Mouse (Mus musculus): Measurements from ENCODE around the gene Scyl1. TPM values are rescaled to one million over a fixed set of nuclear protein-coding genes. Genes with fewer than 3 reads are reported as not detected.

Gene Scyl1
- polyA plus RNA-seq, 1 experiment from 2014 or later = 48.8 TPM

GRCm38 (mm10) chr19:5726961-5727578, 44.1 kb downstream of the Scyl1 start:
- H3K4me1 ChIP-seq (replicated peaks; ENCODE audit: control insufficient read depth, insufficient read depth, low read length) = peaks cover 17% of the 10 kb centered on the region
- ATAC-seq = no peak
- peaks cover 8% of the 10 kb centered on the region; the same call in 1 of the 2 replicates for H3K36me3 ChIP-seq (ENCODE audit: control insufficient read depth, insufficient read depth)
- peak overlapping the region; percentile 51 for H3K27ac ChIP-seq (ENCODE audit: low read depth, low read length)
- peak overlapping the region; percentile 41; the same call in 1 of the 2 replicates for H3K9ac ChIP-seq (ENCODE audit: low read depth, low read length)
- peak overlapping the region; percentile 95 for H3K4me2 ChIP-seq (replicated peaks; ENCODE audit: low read depth)
- no peaks in the 10 kb centered on the region for H3K9me3 ChIP-seq (ENCODE audit: control insufficient read depth)
- 57% methylated on average over 15 of the region's 15 CpGs for WGBS
- H3K27me3 ChIP-seq (replicated peaks; ENCODE audit: control insufficient read depth, insufficient read depth, low read length) = no peaks in the 10 kb centered on the region
- TF ChIP-seq CTCF (IDR thresholded peaks at IDR 0.05; ENCODE audit: low read depth) = no peak
- peak overlapping the region; percentile 84 for H3K4me3 ChIP-seq (ENCODE audit: low read depth, low read length)

GRCm38 (mm10) chr19:5725767-5726515, 45.3 kb downstream of the Scyl1 start, which contains the start of gene Ehbp1l1:
Ehbp1l1 (minus strand) TSS chr19:5726317.
- Histone ChIP-seq H3K27me3 (replicated peaks; ENCODE audit: control insufficient read depth, insufficient read depth, low read length) (no peaks in the 10 kb centered on the region), H3K9me3 (ENCODE audit: control insufficient read depth) (no peaks in the 10 kb centered on the region), H3K4me3 (ENCODE audit: low read depth, low read length) (peak within 1 kb of the TSS; percentile 50), H3K4me2 (replicated peaks; ENCODE audit: low read depth) (peak within 1 kb of the TSS; percentile 95), H3K36me3 (ENCODE audit: control insufficient read depth, insufficient read depth) (peaks cover 19% of the 10 kb centered on the region), H3K27ac (ENCODE audit: low read depth, low read length) (peak within 1 kb of the TSS; percentile 84), H3K4me1 (replicated peaks; ENCODE audit: control insufficient read depth, insufficient read depth, low read length) (peaks cover 14% of the 10 kb centered on the region), H3K9ac (ENCODE audit: low read depth, low read length) (peak within 1 kb of the TSS; percentile 47)
- ATAC-seq = peak; percentile 31; the same call in 1 of the 2 replicates
- 0 out of 2 replicates have a peak, but pooled peaks have one; percentile 19 for TF ChIP-seq CTCF (IDR thresholded peaks at IDR 0.05; ENCODE audit: low read depth)
- WGBS = 7% methylated on average over 48 of the region's 49 CpGs

DNA sequence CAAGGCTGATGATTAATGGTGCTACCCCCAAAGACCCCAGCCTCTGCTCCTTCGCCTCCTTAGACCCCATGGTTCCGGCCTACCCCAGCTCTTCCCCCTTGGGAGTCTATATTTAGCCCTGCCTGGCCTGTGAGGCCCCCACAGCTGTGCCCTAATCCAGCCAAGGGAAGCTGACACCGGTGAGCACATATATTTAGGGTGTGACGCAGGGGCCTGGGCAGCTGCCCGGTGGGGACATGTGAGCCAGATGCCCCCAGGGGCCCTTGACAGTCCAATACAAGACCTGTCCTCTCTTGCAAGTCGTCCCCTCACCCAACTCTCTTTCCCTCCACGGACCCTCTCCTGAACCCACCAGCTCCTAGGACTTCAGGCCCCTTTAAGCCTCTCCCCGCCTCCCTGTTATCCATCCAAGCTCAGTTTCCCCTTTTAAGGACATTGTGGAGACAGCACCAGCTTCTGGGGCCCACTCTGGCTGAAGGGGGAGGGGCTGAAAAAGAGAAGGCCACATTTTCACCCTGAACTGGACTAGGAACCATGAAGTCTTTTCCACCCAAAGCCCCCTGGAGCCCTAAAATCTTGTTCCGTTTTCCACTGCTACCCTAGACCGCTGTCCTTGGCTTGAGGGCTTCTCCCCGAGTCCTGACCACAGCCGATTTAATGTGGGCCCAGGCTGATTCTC, 46.1 kb downstream of the Scyl1 start:
- peaks cover 27% of the 10 kb centered on the region for H3K36me3 ChIP-seq (ENCODE audit: control insufficient read depth, insufficient read depth)
- no peaks in the 10 kb centered on the region for H3K27me3 ChIP-seq (replicated peaks; ENCODE audit: control insufficient read depth, insufficient read depth, low read length)
- peak overlapping the region; percentile 50 for H3K4me3 ChIP-seq (ENCODE audit: low read depth, low read length)
- peak overlapping the region; percentile 84 for H3K27ac ChIP-seq (ENCODE audit: low read depth, low read length)
- WGBS = 50% methylated on average over 12 of the region's 12 CpGs
- H3K9me3 ChIP-seq (ENCODE audit: control insufficient read depth) = no peaks in the 10 kb centered on the region
- no peak for TF ChIP-seq CTCF (IDR thresholded peaks at IDR 0.05; ENCODE audit: low read depth)
- ATAC-seq = 0 out of 2 replicates have a peak, but pooled peaks have one; percentile 1
- peak overlapping the region; percentile 69 for H3K4me2 ChIP-seq (replicated peaks; ENCODE audit: low read depth)
- peaks cover 14% of the 10 kb centered on the region for H3K4me1 ChIP-seq (replicated peaks; ENCODE audit: control insufficient read depth, insufficient read depth, low read length)
- H3K9ac ChIP-seq (ENCODE audit: low read depth, low read length) = peak overlapping the region; percentile 47

- H3K27ac ChIP-seq (ENCODE audit: low read depth, low read length) = peak overlapping the region; percentile 84
- H3K9ac ChIP-seq (ENCODE audit: low read depth, low read length) = peak overlapping the region; percentile 47; the same call in 1 of the 2 replicates
- peaks cover 33% of the 10 kb centered on the region for H3K36me3 ChIP-seq (ENCODE audit: control insufficient read depth, insufficient read depth)
- H3K27me3 ChIP-seq (replicated peaks; ENCODE audit: control insufficient read depth, insufficient read depth, low read length) = no peaks in the 10 kb centered on the region
- peaks cover 14% of the 10 kb centered on the region for H3K4me1 ChIP-seq (replicated peaks; ENCODE audit: control insufficient read depth, insufficient read depth, low read length)
- no peak for TF ChIP-seq CTCF (IDR thresholded peaks at IDR 0.05; ENCODE audit: low read depth)
- H3K4me3 ChIP-seq (ENCODE audit: low read depth, low read length) = peak overlapping the region; percentile 50
- 18% methylated on average over 7 of the region's 7 CpGs for WGBS
- ATAC-seq = peak; percentile 77
- H3K4me2 ChIP-seq (replicated peaks; ENCODE audit: low read depth) = peak overlapping the region; percentile 69
- H3K9me3 ChIP-seq (ENCODE audit: control insufficient read depth) = no peaks in the 10 kb centered on the region
Observed at GRCm38 (mm10) chr19:5724549-5724941, 46.7 kb downstream of the Scyl1 start.

GRCm38 (mm10) chr19:5723934-5724548, 47.2 kb downstream of the Scyl1 start:
- peak overlapping the region; percentile 84 for H3K27ac ChIP-seq (ENCODE audit: low read depth, low read length)
- ATAC-seq = peak; percentile 4
- 35% methylated on average over 4 of the region's 4 CpGs for WGBS

More at GRCm38 (mm10) chr19:5723934-5724548, 47.2 kb downstream of the Scyl1 start:
- Histone ChIP-seq H3K36me3 (ENCODE audit: control insufficient read depth, insufficient read depth) (peaks cover 38% of the 10 kb centered on the region), H3K27me3 (replicated peaks; ENCODE audit: control insufficient read depth, insufficient read depth, low read length) (no peaks in the 10 kb centered on the region), H3K4me1 (replicated peaks; ENCODE audit: control insufficient read depth, insufficient read depth, low read length) (peaks cover 14% of the 10 kb centered on the region), H3K9ac (ENCODE audit: low read depth, low read length) (no peak overlapping the region), H3K9me3 (ENCODE audit: control insufficient read depth) (no peaks in the 10 kb centered on the region), H3K4me3 (ENCODE audit: low read depth, low read length) (peak overlapping the region; percentile 50), H3K4me2 (replicated peaks; ENCODE audit: low read depth) (peak overlapping the region; percentile 69)
- no peak for TF ChIP-seq CTCF (IDR thresholded peaks at IDR 0.05; ENCODE audit: low read depth)
